Mouse (Mus musculus): ENCODE measurements at regions not wholly inside any gene's neighbourhood (a gene's known extent, or its start where the extent isn't known, plus 50 kb on each side); places are given as distances from the start of the nearest gene placed in this dataset.

DNA sequence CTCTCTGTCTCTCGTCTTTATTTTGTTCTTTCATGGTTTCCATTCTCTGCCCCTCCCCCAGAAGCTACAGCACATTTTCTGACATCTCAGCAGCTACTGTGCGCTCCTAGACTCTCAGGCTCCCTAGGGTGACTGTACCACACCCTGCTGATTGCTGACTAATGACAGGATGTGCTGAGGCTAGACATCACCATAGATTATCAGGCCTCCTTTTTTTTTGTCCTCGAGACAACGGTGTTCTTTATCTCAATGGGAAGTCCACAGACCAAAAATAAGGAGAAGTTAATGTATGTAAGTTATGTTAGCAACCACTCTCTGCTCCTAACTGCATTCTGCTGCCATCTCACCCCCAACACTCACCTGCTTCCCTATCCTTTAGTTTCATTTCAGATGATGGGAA lies 116.0 kb downstream of the Zfp622 start:
- DNase-seq (ENCODE audit: low read depth, low spot score), result peak; percentile 55
- Histone ChIP-seq H3K9ac (ENCODE audit: control insufficient read depth, low read depth, low read length, poor library complexity, severe bottlenecking) (no peak overlapping the region), H3K4me3 (ENCODE audit: control insufficient read depth in 1 of 2, insufficient read depth in 1 of 2, low read depth in 2 of 2, low read length in 2 of 2) (peak overlapping the region; percentile 24 to 31; a peak in 3 of 4 replicates), H3K27ac (ENCODE audit: control insufficient read depth, low read depth, low read length) (no peak overlapping the region), H3K36me3 (ENCODE audit: control insufficient read depth in 1 of 2, insufficient read depth in 2 of 2, low read length in 2 of 2) (peaks cover 0 to 8% of the 10 kb centered on the region in 2 experiments; a peak in 2 of 4 replicates), H3K79me2 (ENCODE audit: control insufficient read depth, insufficient read depth, low read length, poor library complexity) (no peaks in the 10 kb centered on the region), H3K4me1 (ENCODE audit: control insufficient read depth in 1 of 2, insufficient read depth in 2 of 2, low read length in 2 of 2) (peaks cover 5 to 7% of the 10 kb centered on the region in 2 experiments), H3K9me3 (replicated peaks; ENCODE audit: insufficient read depth, low read length) (no peaks in the 10 kb centered on the region), H3K27me3 (ENCODE audit: control insufficient read depth in 1 of 2, insufficient read depth in 2 of 2, low read length in 2 of 2) (no peaks in the 10 kb centered on the region)
- TF ChIP-seq MEF2A (IDR thresholded peaks at IDR 0.05; ENCODE audit: extremely low read depth, insufficient replicate concordance, low read depth, low read length, poor library complexity, severe bottlenecking), result no peak
- TF ChIP-seq GABPA (IDR thresholded peaks at IDR 0.05; ENCODE audit: low read depth, low read length), result 0 out of 2 replicates have a peak, but pooled peaks have one; percentile 27
- peak; percentile 90 for TF ChIP-seq ZNF384 (IDR thresholded peaks at IDR 0.05; ENCODE audit: low read depth, low read length)
- TF ChIP-seq NRF1 (IDR thresholded peaks at IDR 0.05; ENCODE audit: insufficient read depth, low read depth, low read length, poor library complexity, severe bottlenecking), result no peak
- peak; percentile 49; the same call in 1 of the 2 replicates for TF ChIP-seq SIN3A (IDR thresholded peaks at IDR 0.05; ENCODE audit: low read length)
- 0 out of 2 replicates have a peak, but pooled peaks have one; percentile 33 for TF ChIP-seq MYC (IDR thresholded peaks at IDR 0.05; ENCODE audit: low read depth, low read length)
- peak; percentile 49; the same call in 1 of the 2 replicates for TF ChIP-seq MXI1 (IDR thresholded peaks at IDR 0.05; ENCODE audit: low read depth, low read length)
- peak; percentile 25; the same call in 1 of the 2 replicates for TF ChIP-seq BHLHE40 (IDR thresholded peaks at IDR 0.05; ENCODE audit: borderline replicate concordance, low read depth, low read length)
- TF ChIP-seq RCOR1 (IDR thresholded peaks at IDR 0.05; ENCODE audit: low read depth, low read length), result peak; percentile 47; the same call in 1 of the 2 replicates
- peak; percentile 61; the same call in 1 of the 2 replicates for TF ChIP-seq TCF12 (IDR thresholded peaks at IDR 0.05; ENCODE audit: low read depth, low read length)
- TF ChIP-seq EP300 (IDR thresholded peaks at IDR 0.05; ENCODE audit: low read depth in 1 of 2, low read length in 2 of 2), result peak; percentile 72 to 77
- TF ChIP-seq HCFC1 (IDR thresholded peaks at IDR 0.05; ENCODE audit: low read depth, low read length), result 0 out of 2 replicates have a peak, but pooled peaks have one; percentile 11
- no peak for TF ChIP-seq POLR2AphosphoS5 (IDR thresholded peaks at IDR 0.05; ENCODE audit: borderline replicate concordance, low read depth, low read length)
- TF ChIP-seq ETS1 (IDR thresholded peaks at IDR 0.05; ENCODE audit: low read depth, low read length), result peak; percentile 84
- TF ChIP-seq MAZ (IDR thresholded peaks at IDR 0.05; ENCODE audit: low read depth, low read length), result no peak
- peak; percentile 76 for TF ChIP-seq GATA1 (IDR thresholded peaks at IDR 0.05; ENCODE audit: low read depth, low read length)
- peak; percentile 51; the same call in 1 of the 2 replicates for TF ChIP-seq MAFK (IDR thresholded peaks at IDR 0.05; ENCODE audit: borderline replicate concordance, low read depth, low read length)

DNA sequence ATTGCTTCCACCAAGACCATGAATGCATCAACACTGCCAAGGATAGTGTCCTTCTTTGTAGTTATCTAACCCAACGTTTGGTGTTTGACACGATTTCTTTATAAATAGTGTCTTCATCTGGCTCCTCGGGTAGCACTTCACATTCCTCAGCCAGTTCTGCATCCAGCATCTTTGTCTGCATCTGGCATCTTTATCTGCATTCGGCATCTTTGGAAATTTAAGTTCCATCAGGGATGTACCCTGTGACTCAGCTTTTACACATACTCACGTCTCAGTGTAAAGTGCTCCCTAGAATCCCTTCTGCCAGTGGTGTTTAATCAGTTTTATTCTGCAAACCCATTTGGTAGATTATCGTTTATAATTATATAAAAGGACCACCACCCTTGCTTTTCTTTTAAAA lies 123.8 kb downstream of the Zfp622 start:
- no peak for DNase-seq (ENCODE audit: low read depth, low spot score)
- no peak overlapping the region for H3K9ac ChIP-seq (ENCODE audit: control insufficient read depth, low read depth, low read length, poor library complexity, severe bottlenecking)
- no peaks in the 10 kb centered on the region for H3K79me2 ChIP-seq (ENCODE audit: control insufficient read depth, insufficient read depth, low read length, poor library complexity)
- H3K4me3 ChIP-seq (ENCODE audit: control insufficient read depth in 1 of 2, insufficient read depth in 1 of 2, low read depth in 2 of 2, low read length in 2 of 2), result no peak overlapping the region
- no peak overlapping the region for H3K27ac ChIP-seq (ENCODE audit: control insufficient read depth, low read depth, low read length)
- no peaks in the 10 kb centered on the region for H3K27me3 ChIP-seq (ENCODE audit: control insufficient read depth in 1 of 2, insufficient read depth in 2 of 2, low read length in 2 of 2)
- H3K9me3 ChIP-seq (replicated peaks; ENCODE audit: insufficient read depth, low read length), result no peaks in the 10 kb centered on the region
- no peaks in the 10 kb centered on the region for H3K4me1 ChIP-seq (ENCODE audit: control insufficient read depth in 1 of 2, insufficient read depth in 2 of 2, low read length in 2 of 2)
- no peak for TF ChIP-seq POLR2A (IDR thresholded peaks at IDR 0.05; ENCODE audit: control insufficient read depth in 1 of 2, insufficient read depth in 1 of 2, low read depth in 1 of 2, low read length in 2 of 2, poor library complexity in 1 of 2)
- TF ChIP-seq CHD1 (IDR thresholded peaks at IDR 0.05; ENCODE audit: low read depth, low read length), result no peak
- no peak for TF ChIP-seq SIN3A (IDR thresholded peaks at IDR 0.05; ENCODE audit: low read length)
- TF ChIP-seq CHD2 (IDR thresholded peaks at IDR 0.05; ENCODE audit: low read length), result no peak
- TF ChIP-seq MEF2A (IDR thresholded peaks at IDR 0.05; ENCODE audit: extremely low read depth, insufficient replicate concordance, low read depth, low read length, poor library complexity, severe bottlenecking), result no peak
- TF ChIP-seq POLR2AphosphoS5 (IDR thresholded peaks at IDR 0.05; ENCODE audit: borderline replicate concordance, low read depth, low read length), result no peak
- no peak for TF ChIP-seq TCF12 (IDR thresholded peaks at IDR 0.05; ENCODE audit: low read depth, low read length)
- TF ChIP-seq RAD21 (IDR thresholded peaks at IDR 0.05; ENCODE audit: low read depth, low read length), result no peak
- TF ChIP-seq ETS1 (IDR thresholded peaks at IDR 0.05; ENCODE audit: low read depth, low read length), result no peak
- TF ChIP-seq JUND (IDR thresholded peaks at IDR 0.05; ENCODE audit: low read depth, low read length), result no peak
- no peak for TF ChIP-seq MAZ (IDR thresholded peaks at IDR 0.05; ENCODE audit: low read depth, low read length)
- no peaks in the 10 kb centered on the region for H3K36me3 ChIP-seq (ENCODE audit: control insufficient read depth in 1 of 2, insufficient read depth in 2 of 2, low read length in 2 of 2)
